Comparison of ENCODE assay signal across 20 mouse cellular contexts in genomic region chr4:7172528-7173306, GRCm38 (mm10).
DNase-seq lines count a peak whose midpoint lies in the region; ATAC-seq and TF ChIP-seq lines count a peak whose summit lies in the region.
"Had no signal": no experiment of that assay in that cellular context is flagged by ENCODE, and none has a peak within 500 bp of the region (broad histone marks: within the 10 kb centered on the region; RNA-seq: fewer than 3 reads in every experiment).

No protein-coding gene starts in this region.

- H3K4me2 ChIP-seq in forebrain, embryonic 15.5 days (replicated peaks): no peak overlapping the region
- H3K4me2 ChIP-seq in forebrain, embryonic 11.5 days (ENCODE audit: low read depth, low read length, severe bottlenecking): no peak overlapping the region
- no peak overlapping the region for H3K4me2 ChIP-seq in midbrain, postnatal 0 days (ENCODE audit: low read depth, low read length, poor library complexity, severe bottlenecking)
- H3K4me2 ChIP-seq in forebrain, postnatal 0 days (ENCODE audit: low read depth): no peak overlapping the region
- H3K4me2 ChIP-seq: limb, embryonic 12.5 days; liver, embryonic 12.5 days; lung, embryonic 14.5 days had no signal

- H3K4me3 ChIP-seq in forebrain, embryonic 15.5 days: no peak overlapping the region
- H3K4me3 ChIP-seq in forebrain, embryonic 11.5 days (ENCODE audit: low read depth, low read length): no peak overlapping the region
- no peak overlapping the region for H3K4me3 ChIP-seq in midbrain, postnatal 0 days (ENCODE audit: low read depth, low read length)
- H3K4me3 ChIP-seq in midbrain, embryonic 10.5 days: no peak overlapping the region
- no peak overlapping the region for H3K4me3 ChIP-seq in forebrain, postnatal 0 days (ENCODE audit: low read depth, low read length)
- H3K4me3 ChIP-seq: heart, embryonic 10.5 days; layer of hippocampus, adult 2 months; limb, embryonic 12.5 days; liver, embryonic 12.5 days had no signal

- H3K27ac ChIP-seq in forebrain, embryonic 15.5 days (replicated peaks): peak overlapping the region; percentile 13; the same call in 1 of the 2 replicates
- no peak overlapping the region for H3K27ac ChIP-seq in forebrain, embryonic 11.5 days (ENCODE audit: low read depth, low read length)
- no peak overlapping the region for H3K27ac ChIP-seq in midbrain, postnatal 0 days (ENCODE audit: low read depth, low read length)
- no peak overlapping the region for H3K27ac ChIP-seq in midbrain, embryonic 10.5 days (replicated peaks)
- no peak overlapping the region for H3K27ac ChIP-seq in forebrain, postnatal 0 days (ENCODE audit: low read depth, low read length)
- H3K27ac ChIP-seq: heart, embryonic 10.5 days; layer of hippocampus, adult 2 months; limb, embryonic 12.5 days; liver, embryonic 12.5 days had no signal

- no peak overlapping the region for H3K9ac ChIP-seq in forebrain, embryonic 15.5 days (replicated peaks)
- H3K9ac ChIP-seq in forebrain, embryonic 11.5 days (ENCODE audit: low read length): no peak overlapping the region
- H3K9ac ChIP-seq in midbrain, postnatal 0 days (replicated peaks; ENCODE audit: low read length, poor library complexity, severe bottlenecking): no peak overlapping the region
- H3K9ac ChIP-seq in forebrain, postnatal 0 days: no peak overlapping the region
- H3K9ac ChIP-seq: limb, embryonic 12.5 days; liver, embryonic 12.5 days; lung, embryonic 14.5 days had no signal

- H3K36me3 ChIP-seq in forebrain, embryonic 15.5 days: no peaks in the 10 kb centered on the region
- no peaks in the 10 kb centered on the region for H3K36me3 ChIP-seq in forebrain, embryonic 11.5 days (ENCODE audit: control insufficient read depth, insufficient read depth, low read length)
- H3K36me3 ChIP-seq in midbrain, postnatal 0 days (ENCODE audit: insufficient read depth, low read length): no peaks in the 10 kb centered on the region
- no peaks in the 10 kb centered on the region for H3K36me3 ChIP-seq in midbrain, embryonic 10.5 days
- H3K36me3 ChIP-seq in forebrain, postnatal 0 days (ENCODE audit: insufficient read depth): no peaks in the 10 kb centered on the region
- H3K36me3 ChIP-seq: heart, embryonic 10.5 days; limb, embryonic 12.5 days; liver, embryonic 12.5 days had no signal

- H3K4me1 ChIP-seq in forebrain, embryonic 15.5 days: no peaks in the 10 kb centered on the region; the same call in 1 of the 2 replicates
- H3K4me1 ChIP-seq in forebrain, embryonic 11.5 days (replicated peaks; ENCODE audit: control insufficient read depth, insufficient read depth, low read length): no peaks in the 10 kb centered on the region
- H3K4me1 ChIP-seq in midbrain, postnatal 0 days (ENCODE audit: insufficient read depth, low read length): no peaks in the 10 kb centered on the region
- H3K4me1 ChIP-seq in midbrain, embryonic 10.5 days: no peaks in the 10 kb centered on the region
- H3K4me1 ChIP-seq in forebrain, postnatal 0 days (ENCODE audit: insufficient read depth): no peaks in the 10 kb centered on the region
- H3K4me1 ChIP-seq: heart, embryonic 10.5 days; limb, embryonic 12.5 days; liver, embryonic 12.5 days had no signal

- 67% methylated on average over 7 of the region's 7 CpGs for WGBS in forebrain, embryonic 15.5 days
- 92% methylated on average over 7 of the region's 7 CpGs for WGBS in forebrain, embryonic 11.5 days
- 82% methylated on average over 7 of the region's 7 CpGs for WGBS in midbrain, postnatal 0 days
- 89% methylated on average over 7 of the region's 7 CpGs for WGBS in midbrain, embryonic 10.5 days
- WGBS in forebrain, postnatal 0 days: 68% methylated on average over 7 of the region's 7 CpGs

- no peaks in the 10 kb centered on the region for H3K9me3 ChIP-seq in forebrain, embryonic 15.5 days
- no peaks in the 10 kb centered on the region for H3K9me3 ChIP-seq in forebrain, embryonic 11.5 days (ENCODE audit: control insufficient read depth, low read length)
- H3K9me3 ChIP-seq in midbrain, postnatal 0 days (ENCODE audit: low read length): no peaks in the 10 kb centered on the region
- H3K9me3 ChIP-seq in midbrain, embryonic 10.5 days (replicated peaks): no peaks in the 10 kb centered on the region
- H3K9me3 ChIP-seq in forebrain, postnatal 0 days (ENCODE audit: low read length): no peaks in the 10 kb centered on the region
- H3K9me3 ChIP-seq: heart, embryonic 10.5 days; limb, embryonic 12.5 days had no signal

- no peak for DNase-seq in forebrain, embryonic 11.5 days (ENCODE audit: low spot score)
- DNase-seq in midbrain, postnatal 0 days (ENCODE audit: low spot score): peak; percentile 44
- no peak for DNase-seq in midbrain, embryonic 10.5 days (ENCODE audit: low spot score)
- DNase-seq in forebrain, postnatal 0 days: peak; percentile 73
- no peak for DNase-seq in frontal cortex, postnatal 25 days (ENCODE audit: low spot score in 2 of 2)
- DNase-seq in heart, adult 11 months: no peak
- DNase-seq: adrenal gland, postnatal 10 days; cerebellum, adult 11-12 months; kidney, adult 11 months; kidney, postnatal 14 days; lung, embryonic 14.5 days; lung, postnatal 36 days; retina, postnatal 1 day; thymus, adult 2 months had no signal

- TF ChIP-seq CTCF in midbrain, postnatal 0 days (IDR thresholded peaks at IDR 0.05): no peak
- TF ChIP-seq CTCF in forebrain, postnatal 0 days (IDR thresholded peaks at IDR 0.05; ENCODE audit: low read depth): no peak

- ATAC-seq in forebrain, embryonic 15.5 days (replicated peaks): peak; percentile 48
- ATAC-seq in forebrain, embryonic 11.5 days (replicated peaks; ENCODE audit: low FRiP score): no peak
- ATAC-seq in midbrain, postnatal 0 days (ENCODE audit: low FRiP score): no peak
- peak; percentile 38; the same call in 1 of the 2 replicates for ATAC-seq in forebrain, postnatal 0 days
- ATAC-seq: liver, embryonic 12.5 days had no signal

- no peaks in the 10 kb centered on the region for H3K27me3 ChIP-seq in forebrain, embryonic 15.5 days
- H3K27me3 ChIP-seq in forebrain, embryonic 11.5 days (ENCODE audit: control insufficient read depth, insufficient read depth, low read length): no peaks in the 10 kb centered on the region
- H3K27me3 ChIP-seq in midbrain, postnatal 0 days (ENCODE audit: insufficient read depth, low read length): no peaks in the 10 kb centered on the region
- no peaks in the 10 kb centered on the region for H3K27me3 ChIP-seq in midbrain, embryonic 10.5 days (ENCODE audit: low read depth, poor library complexity, severe bottlenecking)
- no peaks in the 10 kb centered on the region for H3K27me3 ChIP-seq in forebrain, postnatal 0 days (ENCODE audit: insufficient read depth, low read length)
- H3K27me3 ChIP-seq: limb, embryonic 12.5 days; liver, embryonic 12.5 days; Patski had no signal

Comparison
In these comparisons a context has a peak if more than half of its experiments do, and no peak if none do; other contexts are left out.
1. ATAC-seq: peak in forebrain, embryonic 15.5 days (single experiment) and forebrain, postnatal 0 days (single experiment); none in forebrain, embryonic 11.5 days (single experiment) and midbrain, postnatal 0 days (single experiment).
2. DNase-seq: peak in midbrain, postnatal 0 days (single experiment) and forebrain, postnatal 0 days (single experiment); none in forebrain, embryonic 11.5 days (single experiment), midbrain, embryonic 10.5 days (single experiment), frontal cortex, postnatal 25 days (0 of 2) and heart, adult 11 months (single experiment).